Mouse (Mus musculus) lung, postnatal 0 days (tissue): Measurements from ENCODE around the gene Nab2.

Source experiments
- CTCF ChIP-seq: IDR thresholded peaks from 2 replicates; pipeline ENCODE4 v1.5.1; 2016; ENCODE audit warnings: antibody characterized with exemption, mild to moderate bottlenecking
- EP300 ChIP-seq: IDR thresholded peaks from 2 replicates; pipeline ENCODE4 v1.6.1; 2016; ENCODE audit warnings: antibody characterized with exemption, mild to moderate bottlenecking, control low read depth

DNA sequence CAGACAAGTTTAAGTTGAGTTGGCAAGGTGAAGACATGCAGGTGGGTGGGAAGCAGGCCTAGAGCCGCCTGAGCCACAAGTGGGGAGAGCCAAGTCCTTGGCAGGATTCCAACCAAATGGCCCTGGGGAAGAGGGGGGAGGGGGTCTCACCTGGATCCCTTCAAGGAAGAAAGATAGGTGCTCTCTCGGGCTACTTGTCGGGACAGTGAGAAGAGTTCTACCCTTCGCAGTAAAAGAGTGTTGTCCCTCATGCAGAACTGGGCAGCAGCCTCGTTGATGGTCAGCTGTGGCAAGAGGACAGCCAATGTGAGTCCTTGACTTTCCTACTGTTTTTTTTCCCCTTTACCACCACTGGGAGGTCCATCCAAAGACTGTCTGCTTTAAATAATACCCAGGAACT lies 4.8 kb downstream of the Nab2 start:
- TF ChIP-seq CTCF (no peak), EP300 (no peak)
